Mouse (Mus musculus) E14TG2a.4 (cell line): ENCODE measurements around the gene Rab44.
"Not testable (repeated sequence)": the region's sequence is repeated elsewhere in the genome, so short reads cannot be mapped to it uniquely, and the experiment has no call there.

ENCODE experiments used
- H3K27me3 ChIP-seq: 2 replicates; pipeline ENCODE4 v1.6.1; 2014; ENCODE audit warnings: low read length, control low read depth; ENCODE audit not compliant: insufficient read depth
- H3K36me3 ChIP-seq: 2 replicates; pipeline ENCODE4 v1.6.1; 2014; ENCODE audit warnings: low read length, control low read depth; ENCODE audit not compliant: insufficient read depth
- H3K4me1 ChIP-seq: replicated peaks from 2 replicates; pipeline ENCODE4 v1.6.1; 2014; ENCODE audit warnings: low read depth, low read length, control low read depth
- H3K4me3 ChIP-seq: replicated peaks from 2 replicates; pipeline ENCODE4 v1.5.1; 2014; ENCODE audit warnings: mild to moderate bottlenecking, low read length
- H3K9me3 ChIP-seq: 2 replicates; pipeline ENCODE4 v1.6.1; 2014; ENCODE audit warnings: low read length, control low read depth
- CTCF ChIP-seq: conservative IDR thresholded peaks from 2 replicates; pipeline ENCODE4 v1.5.1; 2014; ENCODE audit warnings: low read length
- NANOG ChIP-seq: IDR thresholded peaks from 2 replicates; pipeline ENCODE4 v1.6.1; 2014; ENCODE audit warnings: borderline replicate concordance, low read length, mixed read lengths
- POU5F1 ChIP-seq: IDR thresholded peaks from 2 replicates; pipeline ENCODE4 v1.6.1; 2014; ENCODE audit warnings: low read length, borderline replicate concordance

The Rab44 gene

DNA sequence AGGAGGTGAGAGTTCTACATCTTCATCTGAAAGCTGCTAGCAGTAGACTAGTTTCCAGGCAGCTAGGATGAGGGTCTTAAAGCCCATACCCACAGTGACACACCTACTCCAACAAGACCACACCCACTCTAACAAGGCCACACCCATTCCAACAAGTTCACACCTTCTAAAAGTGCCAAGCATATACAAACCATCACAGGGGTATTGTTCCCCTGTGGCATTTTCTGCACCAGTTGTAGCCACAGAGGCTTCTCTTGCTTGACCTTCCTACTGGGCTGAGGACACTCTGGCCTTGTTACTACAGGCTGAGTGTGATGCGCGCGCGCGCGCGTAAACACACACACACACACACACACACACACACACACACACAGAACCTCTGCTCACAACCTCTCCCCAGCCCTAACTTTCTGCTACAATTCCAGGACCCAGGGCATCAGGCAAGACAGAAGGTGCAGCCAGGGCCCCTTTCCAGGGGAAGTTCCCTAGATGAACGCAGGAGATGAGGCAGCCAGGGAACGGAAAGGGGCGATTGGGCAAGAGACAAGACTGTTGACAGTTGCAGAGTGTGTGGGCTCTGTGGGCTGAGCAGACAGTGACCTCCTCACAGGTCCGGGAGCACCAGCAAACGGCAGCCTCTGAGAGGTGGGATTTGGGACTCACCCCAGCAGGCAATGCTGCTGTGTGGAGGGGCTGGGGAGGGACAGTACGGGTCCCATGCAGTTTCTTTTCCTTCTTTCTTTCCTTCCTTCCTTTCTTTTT is at the start of gene Rab44:
Gene Rab44 (plus strand): TSS at position 555 of the 762 bp plus-strand sequence.
- TF ChIP-seq POU5F1 (no peak), CTCF (no peak), NANOG (no peak)
- peaks cover 18% of the 10 kb centered on the region for H3K4me1 ChIP-seq
- no peaks in the 10 kb centered on the region for H3K27me3 ChIP-seq

DNA sequence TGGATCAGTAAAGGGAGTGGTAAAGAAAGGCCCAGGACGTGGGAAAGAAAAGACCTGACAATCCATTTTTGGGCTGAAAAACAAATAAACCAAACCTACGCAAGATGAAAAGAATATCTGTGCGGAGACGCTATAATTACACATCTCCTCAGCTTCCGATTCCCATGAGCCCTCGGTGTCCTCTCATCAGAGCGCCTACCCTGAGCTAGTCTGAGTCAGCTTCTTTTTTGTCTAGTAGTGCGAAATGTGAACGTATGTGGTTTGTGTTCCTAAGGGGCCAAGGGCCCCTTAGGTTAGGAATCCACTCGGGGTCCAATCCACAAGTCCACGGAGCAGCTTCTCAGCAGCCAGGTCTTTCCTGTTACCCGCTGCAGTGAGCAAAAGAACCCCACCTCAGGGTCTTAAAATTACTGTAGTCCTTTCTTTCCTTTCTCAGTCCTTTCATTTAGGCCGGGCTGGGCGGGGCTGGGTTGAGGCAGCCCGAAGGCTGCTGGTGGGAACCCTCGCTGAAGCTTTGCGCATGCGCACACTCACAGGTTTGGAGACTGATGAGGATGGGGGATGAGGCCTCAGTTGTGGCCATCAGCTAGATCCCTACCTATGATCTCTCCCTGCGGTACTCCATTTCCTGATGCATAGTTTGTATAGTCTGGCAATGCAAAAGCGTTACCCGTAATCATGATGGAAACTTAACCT is 48.6 kb upstream of the Rab44 start:
- H3K27me3 ChIP-seq, result no peaks in the 10 kb centered on the region
- peak overlapping the region; percentile 51 for H3K4me3 ChIP-seq
- no peaks in the 10 kb centered on the region for H3K9me3 ChIP-seq
- peaks cover 5% of the 10 kb centered on the region; the same call in 1 of the 2 replicates for H3K36me3 ChIP-seq
- H3K4me1 ChIP-seq, result peaks cover 98% of the 10 kb centered on the region
- TF ChIP-seq NANOG (no peak), CTCF (no peak), POU5F1 (no peak)

More for the DNA sequence above, at the start of gene Rab44:
- H3K36me3 ChIP-seq, result no peaks in the 10 kb centered on the region
- H3K9me3 ChIP-seq, result no peaks in the 10 kb centered on the region
- H3K4me3 ChIP-seq, result no peak within 1 kb of the TSS

GRCm38 (mm10) chr17:29065971-29066370 is 48.0 kb upstream of the Rab44 start:
- TF ChIP-seq NANOG (no peak), CTCF (no peak), POU5F1 (no peak)
- Histone ChIP-seq H3K4me3 (no peak overlapping the region), H3K9me3 (no peaks in the 10 kb centered on the region), H3K4me1 (peaks cover 98% of the 10 kb centered on the region), H3K36me3 (peaks cover 11% of the 10 kb centered on the region; the same call in 1 of the 2 replicates), H3K27me3 (no peaks in the 10 kb centered on the region)

- Histone ChIP-seq H3K4me3 (peak overlapping the region; percentile 39; the same call in 1 of the 2 replicates), H3K4me1 (peaks cover 98% of the 10 kb centered on the region), H3K36me3 (peaks cover 13% of the 10 kb centered on the region; the same call in 1 of the 2 replicates)
- H3K9me3 ChIP-seq, H3K27me3 ChIP-seq: not testable (repeated sequence)
Observed at GRCm38 (mm10) chr17:29067416-29067815, 46.5 kb upstream of the Rab44 start.

DNA sequence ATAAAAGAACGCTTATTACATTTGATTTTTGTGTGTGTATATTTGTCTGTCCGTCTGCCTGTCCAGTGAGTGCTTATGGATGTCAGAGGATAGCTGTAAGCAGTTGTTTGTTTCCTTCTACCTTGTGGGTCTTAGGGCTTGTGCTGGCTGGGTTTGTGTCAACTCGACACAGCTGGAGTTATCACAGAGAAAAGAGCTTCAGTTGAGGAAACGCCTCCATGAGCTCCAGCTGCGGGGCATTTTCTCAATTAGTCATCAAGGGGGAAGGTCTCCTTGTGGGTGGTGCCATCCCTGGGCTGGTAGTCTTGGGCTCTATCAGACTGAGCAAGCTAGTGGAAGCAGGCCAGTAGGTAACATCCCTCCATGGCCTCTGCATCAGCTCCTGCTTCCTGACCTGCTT is 46.1 kb upstream of the Rab44 start:
- TF ChIP-seq NANOG, result no peak
- TF ChIP-seq POU5F1, result no peak
- H3K4me3 ChIP-seq, result peak overlapping the region; percentile 39; the same call in 1 of the 2 replicates
- H3K4me1 ChIP-seq, result peaks cover 98% of the 10 kb centered on the region

GRCm38 (mm10) chr17:29069063-29069462 is 44.9 kb upstream of the Rab44 start:
- TF ChIP-seq CTCF (no peak), NANOG (no peak), POU5F1 (no peak)

More for the DNA sequence above, 46.1 kb upstream of the Rab44 start:
- Histone ChIP-seq H3K9me3 (no peaks in the 10 kb centered on the region), H3K36me3 (peaks cover 13% of the 10 kb centered on the region; the same call in 1 of the 2 replicates), H3K27me3 (no peaks in the 10 kb centered on the region)

DNA sequence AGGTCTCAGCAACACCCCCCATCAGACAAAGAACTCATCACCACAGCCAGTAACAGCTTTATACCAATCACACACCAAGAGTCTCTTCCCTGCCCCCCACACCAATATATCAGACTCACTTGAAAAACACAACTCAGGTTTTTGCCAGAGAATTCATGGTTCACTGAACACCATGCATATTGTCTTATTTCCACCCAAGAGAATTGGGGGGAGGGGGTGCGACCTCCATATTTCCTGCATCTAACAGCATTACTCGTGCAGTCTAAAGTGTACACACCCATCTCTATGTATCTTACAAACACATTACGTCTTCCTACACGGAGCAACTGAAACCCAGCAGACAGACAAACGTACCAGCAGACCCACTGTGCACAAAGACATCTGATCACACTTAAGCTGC is 42.1 kb upstream of the Rab44 start:
- Histone ChIP-seq H3K4me3 (peak overlapping the region; percentile 64; the same call in 1 of the 2 replicates), H3K36me3 (peaks cover 30% of the 10 kb centered on the region), H3K27me3 (no peaks in the 10 kb centered on the region), H3K9me3 (no peaks in the 10 kb centered on the region), H3K4me1 (peaks cover 96% of the 10 kb centered on the region)
- TF ChIP-seq CTCF, result no peak
- TF ChIP-seq POU5F1, result no peak
- no peak for TF ChIP-seq NANOG

More at GRCm38 (mm10) chr17:29069063-29069462, 44.9 kb upstream of the Rab44 start:
- H3K27me3 ChIP-seq, result no peaks in the 10 kb centered on the region
- peaks cover 98% of the 10 kb centered on the region for H3K4me1 ChIP-seq
- peak overlapping the region; percentile 41 for H3K4me3 ChIP-seq
- no peaks in the 10 kb centered on the region for H3K9me3 ChIP-seq
- peaks cover 13% of the 10 kb centered on the region; the same call in 1 of the 2 replicates for H3K36me3 ChIP-seq

GRCm38 (mm10) chr17:29072701-29073307 is 41.1 kb upstream of the Rab44 start:
- peaks cover 35% of the 10 kb centered on the region for H3K36me3 ChIP-seq
- TF ChIP-seq POU5F1 (no peak), NANOG (no peak; the same call in 1 of the 2 replicates), CTCF (no peak)
- peak overlapping the region; percentile 64 for H3K4me3 ChIP-seq
- peaks cover 94% of the 10 kb centered on the region for H3K4me1 ChIP-seq
- no peaks in the 10 kb centered on the region for H3K27me3 ChIP-seq
- H3K9me3 ChIP-seq, result no peaks in the 10 kb centered on the region
